Mouse (Mus musculus): ENCODE results near the gene Tbc1d30.

Tbc1d30 gene

DNA sequence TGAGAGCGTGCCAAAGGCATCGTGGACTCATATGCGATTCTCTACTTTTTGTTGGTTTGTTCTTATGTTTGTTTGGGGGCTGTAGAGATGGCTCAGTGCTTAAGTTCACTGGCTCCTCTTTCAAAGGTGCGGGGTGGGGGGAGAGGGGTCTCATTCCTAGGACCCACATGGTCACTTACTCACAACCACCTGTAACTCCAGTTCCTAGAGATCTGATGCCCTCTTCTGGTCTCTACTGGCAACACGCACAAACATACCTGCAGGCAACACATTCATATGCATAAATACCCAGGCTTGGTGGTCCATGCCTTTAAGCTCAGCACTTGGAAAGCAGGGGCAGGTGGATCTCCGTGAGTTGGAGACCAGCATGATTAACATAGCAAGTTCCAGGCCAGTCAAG is 125.4 kb downstream of the Tbc1d30 start:
- no peak for DNase-seq (ENCODE audit: low spot score)

DNA sequence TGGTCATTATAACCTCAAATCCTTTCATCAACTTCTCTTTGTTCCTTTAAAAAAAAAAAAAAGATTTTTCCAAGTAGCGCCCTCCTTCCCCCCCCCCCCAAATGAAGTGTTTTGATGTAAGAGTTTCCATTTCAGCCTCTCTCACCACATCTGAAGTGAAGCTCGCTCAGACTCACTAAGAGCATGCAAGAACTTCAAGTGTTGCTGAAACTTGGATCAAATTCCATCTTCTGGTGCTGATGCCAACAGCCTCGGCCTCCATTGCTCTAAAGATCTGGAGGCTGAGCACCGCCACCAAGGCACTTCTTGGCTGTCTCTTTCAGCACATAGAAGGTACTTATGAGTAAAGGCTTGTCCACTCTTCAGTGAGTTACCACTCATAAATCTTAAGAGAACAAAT is 128.2 kb downstream of the Tbc1d30 start:
- DNase-seq (ENCODE audit: low spot score), result no peak

- DNase-seq (ENCODE audit: low spot score), result no peak
Observed at GRCm38 (mm10) chr10:121218616-121219015, 132.5 kb downstream of the Tbc1d30 start.

DNA sequence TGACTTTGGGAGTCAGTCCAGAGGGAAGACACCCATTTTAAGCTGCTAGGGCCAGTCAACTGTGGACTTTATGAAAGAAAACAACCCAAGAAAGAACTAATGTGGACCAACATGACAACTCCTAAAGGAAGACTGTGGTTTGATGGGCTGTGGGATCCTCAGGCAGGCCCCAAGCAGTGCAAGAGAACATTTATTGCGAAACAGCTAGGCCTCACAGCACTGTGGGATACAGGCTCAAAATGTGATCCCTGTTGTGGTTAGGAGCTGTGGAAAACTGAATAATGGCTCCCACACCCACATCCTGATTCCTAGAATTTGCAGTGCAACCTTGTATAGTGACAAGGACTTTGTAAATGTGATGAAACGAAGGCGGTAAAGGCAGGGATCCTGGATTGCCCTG is 134.3 kb downstream of the Tbc1d30 start:
- DNase-seq (ENCODE audit: low spot score), result no peak
